Mouse (Mus musculus) neural tube, embryonic 14.5 days (tissue): ENCODE data around the gene Fam169b. TPM values are rescaled to one million over a fixed set of nuclear protein-coding genes. Genes with fewer than 3 reads are reported as not detected.

Source experiments
- ATAC-seq: fragments of 200-750 bp; cut with Nextera tagmentation; 2 replicates; pipeline ENCODE4 v1.8.0; 2017; ENCODE audit warnings: low read depth, mild to moderate bottlenecking, moderate TSS enrichment, moderate library complexity
- H3K27ac ChIP-seq: fragments of 300-500 bp; sonication (generic); 2 replicates; pipeline ENCODE4 v1.5.1; 2014; ENCODE audit warnings: low read depth, mild to moderate bottlenecking, control low read depth, low read length, moderate library complexity, mixed read lengths
- H3K27me3 ChIP-seq: fragments of 300-500 bp; sonication (generic); 2 replicates; pipeline ENCODE4 v1.6.1; 2014; ENCODE audit warnings: low read length; ENCODE audit not compliant: control insufficient read depth, insufficient read depth
- H3K36me3 ChIP-seq: fragments of 300-500 bp; sonication (generic); 2 replicates; pipeline ENCODE4 v1.6.1; 2014; ENCODE audit warnings: low read length, mixed read lengths; ENCODE audit not compliant: control insufficient read depth, insufficient read depth
- H3K4me1 ChIP-seq: fragments of 300-500 bp; sonication (generic); 2 replicates; pipeline ENCODE4 v1.6.1; 2014; ENCODE audit warnings: low read length; ENCODE audit not compliant: control insufficient read depth, insufficient read depth
- H3K4me2 ChIP-seq: fragments of 300-500 bp; sonication (generic); 2 replicates; pipeline ENCODE4 v1.6.1; 2014; ENCODE audit warnings: mild to moderate bottlenecking, low read depth, low read length, control low read depth
- H3K4me3 ChIP-seq: fragments of 300-500 bp; sonication (generic); 2 replicates; pipeline ENCODE4 v1.5.1; 2014; ENCODE audit warnings: low read depth, low read length, control low read depth, mixed read lengths
- H3K9ac ChIP-seq: fragments of 300-500 bp; sonication (generic); replicated peaks from 2 replicates; pipeline ENCODE4 v1.6.1; 2014; ENCODE audit warnings: low read depth, mild to moderate bottlenecking, control low read depth, low read length, mixed read lengths
- H3K9me3 ChIP-seq: fragments of 300-500 bp; sonication (generic); 2 replicates; pipeline ENCODE4 v1.6.1; 2016; ENCODE audit warnings: low read length; ENCODE audit not compliant: control insufficient read depth
- WGBS: fragments of 180-500 bp; shearing (Covaris S2); extraction: QIAGEN DNeasy Blood & Tissue Kit; methylation state at CpG from one replicate; pipeline ENCODE4 v1.1.7; 2014; 5-methylcytosine and 5-hydroxymethylcytosine counted together
- polyA plus RNA-seq: library from polyadenylated mRNA; unstranded; fragments of >200 nt; fragmentation: Nextera tagmentation; extraction: Ambion mirVana; gene quantifications from 2 replicates; pipeline ENCODE4 v1.2.1, GENCODE M21; 2014

The Fam169b gene
- polyA plus RNA-seq, 1 experiment from 2014 or later, result not detected

GRCm38 (mm10) chr7:68301160-68301559 is 27.5 kb downstream of the Fam169b start:
- H3K36me3 ChIP-seq, result no peaks in the 10 kb centered on the region
- 81% methylated on average over 7 of the region's 7 CpGs for WGBS
- H3K27me3 ChIP-seq, result no peaks in the 10 kb centered on the region
- H3K4me3 ChIP-seq, result no peak overlapping the region
- no peak overlapping the region for H3K27ac ChIP-seq
- ATAC-seq, result no peak
- H3K9ac ChIP-seq, result no peak overlapping the region
- H3K4me2 ChIP-seq, result no peak overlapping the region
- H3K9me3 ChIP-seq, result no peaks in the 10 kb centered on the region
- no peaks in the 10 kb centered on the region for H3K4me1 ChIP-seq

- WGBS, result 29% methylated on average over 18 of the region's 18 CpGs
- Histone ChIP-seq H3K9ac (no peak overlapping the region), H3K36me3 (no peaks in the 10 kb centered on the region), H3K4me2 (no peak overlapping the region), H3K4me1 (no peaks in the 10 kb centered on the region), H3K27me3 (no peaks in the 10 kb centered on the region), H3K9me3 (no peaks in the 10 kb centered on the region), H3K27ac (no peak overlapping the region), H3K4me3 (no peak overlapping the region)
- ATAC-seq, result no peak
These were observed 29.2 kb downstream of the Fam169b start for GRCm38 (mm10) chr7:68302586-68303433.

GRCm38 (mm10) chr7:68303685-68304084 is 30.0 kb downstream of the Fam169b start:
- Histone ChIP-seq H3K9me3 (no peaks in the 10 kb centered on the region), H3K27ac (no peak overlapping the region), H3K4me2 (no peak overlapping the region), H3K36me3 (no peaks in the 10 kb centered on the region), H3K27me3 (no peaks in the 10 kb centered on the region), H3K9ac (no peak overlapping the region), H3K4me1 (no peaks in the 10 kb centered on the region), H3K4me3 (no peak overlapping the region)
- ATAC-seq, result no peak
- WGBS, result 66% methylated on average over 6 of the region's 6 CpGs

- 47% methylated on average over 11 of the region's 11 CpGs for WGBS
- H3K9ac ChIP-seq, result no peak overlapping the region
- H3K9me3 ChIP-seq, result no peaks in the 10 kb centered on the region
- no peaks in the 10 kb centered on the region for H3K27me3 ChIP-seq
- H3K4me2 ChIP-seq, result no peak overlapping the region
- no peak overlapping the region for H3K4me3 ChIP-seq
- no peaks in the 10 kb centered on the region for H3K4me1 ChIP-seq
- H3K36me3 ChIP-seq, result no peaks in the 10 kb centered on the region
- H3K27ac ChIP-seq, result no peak overlapping the region
- no peak for ATAC-seq
These were observed 32.3 kb downstream of the Fam169b start for GRCm38 (mm10) chr7:68305781-68306575.

GRCm38 (mm10) chr7:68306756-68307155 is 33.1 kb downstream of the Fam169b start:
- no peak for ATAC-seq
- H3K4me3 ChIP-seq, result no peak overlapping the region
- 83% methylated on average over 8 of the region's 8 CpGs for WGBS

GRCm38 (mm10) chr7:68311469-68311868 is 37.8 kb downstream of the Fam169b start:
- Histone ChIP-seq H3K4me1 (no peaks in the 10 kb centered on the region), H3K4me3 (no peak overlapping the region), H3K4me2 (no peak overlapping the region), H3K9ac (no peak overlapping the region), H3K36me3 (no peaks in the 10 kb centered on the region), H3K27me3 (no peaks in the 10 kb centered on the region), H3K9me3 (no peaks in the 10 kb centered on the region), H3K27ac (no peak overlapping the region)
- 76% methylated on average over 6 of the region's 6 CpGs for whole genome bisulfite sequencing
- ATAC-seq, result no peak

More at GRCm38 (mm10) chr7:68306756-68307155, 33.1 kb downstream of the Fam169b start:
- Histone ChIP-seq H3K36me3 (no peaks in the 10 kb centered on the region), H3K9ac (no peak overlapping the region), H3K27ac (no peak overlapping the region), H3K27me3 (no peaks in the 10 kb centered on the region), H3K4me2 (no peak overlapping the region), H3K4me1 (no peaks in the 10 kb centered on the region), H3K9me3 (no peaks in the 10 kb centered on the region)

GRCm38 (mm10) chr7:68312395-68312794 is 38.8 kb downstream of the Fam169b start:
- Histone ChIP-seq H3K27ac (no peak overlapping the region), H3K9ac (no peak overlapping the region), H3K4me3 (no peak overlapping the region), H3K27me3 (no peaks in the 10 kb centered on the region), H3K4me2 (no peak overlapping the region), H3K4me1 (no peaks in the 10 kb centered on the region), H3K9me3 (no peaks in the 10 kb centered on the region), H3K36me3 (no peaks in the 10 kb centered on the region)
- WGBS, result 85% methylated on average over 5 of the region's 5 CpGs
- ATAC-seq, result no peak

- ATAC-seq, result no peak
- 72% methylated on average over 14 of the region's 14 CpGs for WGBS
These were observed 39.6 kb downstream of the Fam169b start for GRCm38 (mm10) chr7:68313038-68313782.

More at GRCm38 (mm10) chr7:68313038-68313782, 39.6 kb downstream of the Fam169b start:
- H3K4me1 ChIP-seq, result no peaks in the 10 kb centered on the region
- no peak overlapping the region for H3K27ac ChIP-seq
- no peak overlapping the region for H3K4me3 ChIP-seq
- H3K9ac ChIP-seq, result no peak overlapping the region
- H3K4me2 ChIP-seq, result no peak overlapping the region
- no peaks in the 10 kb centered on the region for H3K27me3 ChIP-seq
- no peaks in the 10 kb centered on the region for H3K36me3 ChIP-seq
- H3K9me3 ChIP-seq, result no peaks in the 10 kb centered on the region
